Mouse (Mus musculus) stomach, embryonic 15.5 days (tissue): ENCODE results near the gene Olfr1028. TPM values are rescaled to one million over a fixed set of nuclear protein-coding genes. Genes with fewer than 3 reads are reported as not detected.

ENCODE experiments used
- ATAC-seq: fragments of 200-750 bp; cut with Nextera tagmentation; 2 replicates; pipeline ENCODE4 v1.8.0; 2017; ENCODE audit warnings: low read depth, moderate number of reproducible peaks, moderate TSS enrichment; ENCODE audit not compliant: insufficient read depth, low FRiP score
- H3K27ac ChIP-seq: fragments of 300-500 bp; sonication (generic); 2 replicates; pipeline ENCODE4 v1.5.1; 2015; ENCODE audit warnings: mild to moderate bottlenecking, inconsistent platforms
- H3K27me3 ChIP-seq: fragments of 300-500 bp; sonication (generic); replicated peaks from 2 replicates; pipeline ENCODE4 v1.6.1; 2015; ENCODE audit warnings: inconsistent platforms
- H3K36me3 ChIP-seq: fragments of 300-500 bp; sonication (generic); 2 replicates; pipeline ENCODE4 v1.6.1; 2015; ENCODE audit warnings: inconsistent platforms
- H3K4me1 ChIP-seq: fragments of 300-500 bp; sonication (generic); 2 replicates; pipeline ENCODE4 v1.6.1; 2015; ENCODE audit warnings: inconsistent platforms
- H3K4me2 ChIP-seq: fragments of 300-500 bp; sonication (generic); 2 replicates; pipeline ENCODE4 v1.6.1; 2015; ENCODE audit warnings: mild to moderate bottlenecking, inconsistent platforms
- H3K4me3 ChIP-seq: fragments of 300-500 bp; sonication (generic); replicated peaks from 2 replicates; pipeline ENCODE4 v1.5.1; 2015; ENCODE audit warnings: inconsistent platforms
- H3K9ac ChIP-seq: fragments of 300-500 bp; sonication (generic); 2 replicates; pipeline ENCODE4 v1.6.1; 2015; ENCODE audit warnings: inconsistent platforms
- H3K9me3 ChIP-seq: fragments of 300-500 bp; sonication (generic); 2 replicates; pipeline ENCODE4 v1.6.1; 2016; ENCODE audit warnings: inconsistent platforms
- WGBS: fragments of 180-500 bp; shearing (Covaris S2); methylation state at CpG from one replicate; pipeline ENCODE4 v1.1.7; 2015; 5-methylcytosine and 5-hydroxymethylcytosine counted together
- polyA plus RNA-seq: library from polyadenylated mRNA; unstranded; fragments of >200 nt; fragmentation: Nextera tagmentation; extraction: Ambion mirVana; gene quantifications from 2 replicates; pipeline ENCODE4 v1.2.1, GENCODE M21; 2015

Olfr1028 gene
- polyA plus RNA-seq: not detected in 2 replicates

- Histone ChIP-seq H3K4me3 (no peak within 1 kb of the TSS), H3K27ac (no peak within 1 kb of the TSS), H3K9ac (no peak within 1 kb of the TSS), H3K9me3 (no peaks in the 10 kb centered on the region), H3K36me3 (no peaks in the 10 kb centered on the region), H3K27me3 (no peaks in the 10 kb centered on the region), H3K4me1 (no peaks in the 10 kb centered on the region), H3K4me2 (no peak within 1 kb of the TSS)
- WGBS: 79% methylated on average over 1 of the region's 1 CpGs
- no peak for ATAC-seq
These were observed at the start of gene Olfr1028 for GRCm38 (mm10) chr2:85950137-85950536. TSS of gene Olfr1028 (plus strand) at chr2:85950437.

DNA sequence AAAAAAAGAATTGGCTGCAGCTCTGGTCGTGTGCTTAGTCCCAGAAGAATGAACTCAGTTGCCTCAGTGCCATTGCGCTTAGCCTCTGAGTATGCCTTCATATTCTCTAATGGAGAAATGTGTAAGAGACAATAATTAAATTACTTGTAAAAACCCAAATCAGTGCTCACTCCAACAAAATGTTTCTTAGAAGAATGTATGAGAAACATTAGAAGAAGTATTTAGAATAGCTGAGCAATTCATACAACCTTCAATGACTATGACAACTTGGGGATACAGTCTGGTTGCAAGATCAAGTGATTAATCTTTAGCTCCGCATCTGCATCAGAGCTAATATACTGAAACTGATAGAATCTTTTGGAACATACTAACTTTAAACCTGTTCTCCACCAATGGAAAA is 45.3 kb upstream of the Olfr1028 start, which contains the start of gene Olfr1024:
Olfr1024 (minus strand) TSS at position 101 of the 400 bp plus-strand sequence.
- WGBS: 88% methylated on average over 3 of the region's 3 CpGs
- no peaks in the 10 kb centered on the region for H3K36me3 ChIP-seq
- no peak within 1 kb of the TSS for H3K27ac ChIP-seq
- no peaks in the 10 kb centered on the region for H3K27me3 ChIP-seq
- H3K4me1 ChIP-seq: no peaks in the 10 kb centered on the region
- no peak for ATAC-seq
- H3K4me2 ChIP-seq: no peak within 1 kb of the TSS
- no peaks in the 10 kb centered on the region for H3K9me3 ChIP-seq
- no peak within 1 kb of the TSS for H3K9ac ChIP-seq
- no peak within 1 kb of the TSS for H3K4me3 ChIP-seq

DNA sequence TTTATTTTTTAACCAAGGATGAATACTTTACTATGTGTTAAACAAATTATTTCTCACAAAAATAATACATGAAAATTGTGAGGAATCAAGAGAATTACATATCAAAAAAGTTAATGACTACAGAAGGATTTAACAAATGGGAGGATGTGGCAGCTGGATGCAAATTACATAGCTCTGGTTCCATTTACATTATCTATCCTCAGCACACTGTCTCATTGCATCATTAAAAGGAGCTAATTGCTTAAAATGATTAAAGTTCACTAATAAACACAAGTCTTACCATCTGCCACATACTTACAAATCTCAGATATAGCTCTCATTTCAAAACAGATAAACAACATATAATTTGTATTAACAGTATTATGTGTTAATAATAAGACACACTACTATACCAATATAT is 37.0 kb upstream of the Olfr1028 start:
- H3K4me2 ChIP-seq: no peak overlapping the region
- H3K9ac ChIP-seq: no peak overlapping the region
- no peak overlapping the region for H3K27ac ChIP-seq
- no peaks in the 10 kb centered on the region for H3K36me3 ChIP-seq
- no peaks in the 10 kb centered on the region for H3K4me1 ChIP-seq
- H3K9me3 ChIP-seq: no peaks in the 10 kb centered on the region
- H3K27me3 ChIP-seq: no peaks in the 10 kb centered on the region
- no peak overlapping the region for H3K4me3 ChIP-seq
- no peak for ATAC-seq

DNA sequence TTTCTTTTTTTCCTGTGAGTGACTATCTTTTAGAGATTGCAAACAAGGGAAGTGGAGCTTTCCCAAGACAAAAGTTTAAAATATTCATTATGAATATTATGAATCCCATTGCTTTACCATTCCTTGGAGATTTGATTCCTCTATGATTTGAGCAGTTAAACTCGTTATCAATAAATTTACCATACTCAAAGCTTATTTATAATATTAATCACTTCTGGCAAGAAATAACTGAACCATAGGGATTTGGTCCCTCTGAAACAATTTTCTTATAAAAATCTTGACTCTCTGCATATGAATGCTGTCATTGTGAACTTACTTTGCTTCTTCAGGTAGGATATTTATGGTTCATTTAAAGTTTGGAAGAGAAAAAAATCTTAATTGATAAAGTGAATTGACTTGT is 35.3 kb upstream of the Olfr1028 start, which contains the start of gene Olfr1025-ps1:
Olfr1025-ps1 (plus strand) TSS at position 301 of the 400 bp plus-strand sequence.
- Histone ChIP-seq H3K4me3 (no peak within 1 kb of the TSS), H3K9me3 (no peaks in the 10 kb centered on the region), H3K36me3 (no peaks in the 10 kb centered on the region), H3K4me2 (no peak within 1 kb of the TSS), H3K9ac (no peak within 1 kb of the TSS), H3K27me3 (no peaks in the 10 kb centered on the region), H3K4me1 (no peaks in the 10 kb centered on the region), H3K27ac (no peak within 1 kb of the TSS)
- WGBS: 58% methylated on average over 1 of the region's 1 CpGs
- no peak for ATAC-seq

DNA sequence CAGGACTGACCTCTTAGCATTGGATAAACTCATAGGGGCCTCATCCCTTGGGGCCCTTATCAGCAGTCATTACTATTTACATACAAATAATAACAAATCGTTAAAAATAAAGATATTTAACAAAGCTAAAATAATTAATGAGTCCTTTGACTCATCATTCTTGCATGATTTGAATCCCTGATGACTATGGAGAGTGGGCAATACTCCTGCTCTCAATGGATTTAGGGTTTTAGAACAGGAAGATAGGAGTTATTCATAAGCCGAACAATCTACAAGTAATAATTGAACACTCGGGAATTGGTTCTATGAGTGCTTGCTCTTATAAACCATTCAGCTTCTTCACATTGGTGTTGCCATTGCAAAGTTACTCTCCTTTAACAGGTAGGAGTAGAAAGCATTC is 29.0 kb upstream of the Olfr1028 start, which contains the start of gene Olfr1026:
Olfr1026 (plus strand) TSS at position 301 of the 400 bp plus-strand sequence.
- Histone ChIP-seq H3K9me3 (no peaks in the 10 kb centered on the region), H3K4me3 (no peak within 1 kb of the TSS), H3K27ac (no peak within 1 kb of the TSS), H3K9ac (no peak within 1 kb of the TSS), H3K4me1 (no peaks in the 10 kb centered on the region), H3K27me3 (no peaks in the 10 kb centered on the region), H3K4me2 (no peak within 1 kb of the TSS), H3K36me3 (no peaks in the 10 kb centered on the region)
- WGBS: 82% methylated on average over 3 of the region's 3 CpGs
- no peak for ATAC-seq

DNA sequence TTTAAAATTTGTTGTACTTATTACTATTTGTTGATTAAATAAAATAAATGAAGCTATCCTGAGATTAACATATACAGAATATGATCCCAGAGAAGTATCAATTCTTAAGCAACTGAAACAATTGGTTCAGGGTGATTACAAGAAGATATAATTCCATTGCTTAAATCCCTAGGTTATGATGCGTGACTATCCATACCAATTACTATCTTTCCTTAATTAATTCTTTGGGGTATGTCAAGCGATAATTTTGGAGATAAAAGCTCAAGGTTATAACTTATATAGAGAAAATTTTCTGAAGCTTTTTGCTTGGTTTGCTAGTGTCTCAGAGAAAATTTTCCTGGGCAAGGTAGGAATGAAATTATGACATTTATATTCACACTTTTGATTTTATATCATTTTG is 23.4 kb downstream of the Olfr1028 start, which contains the start of gene Olfr1029:
Olfr1029 (plus strand) TSS at position 301 of the 400 bp plus-strand sequence.
- Histone ChIP-seq H3K27me3 (no peaks in the 10 kb centered on the region), H3K9ac (no peak within 1 kb of the TSS), H3K36me3 (no peaks in the 10 kb centered on the region), H3K4me2 (no peak within 1 kb of the TSS), H3K4me3 (no peak within 1 kb of the TSS), H3K27ac (no peak within 1 kb of the TSS), H3K9me3 (no peaks in the 10 kb centered on the region), H3K4me1 (no peaks in the 10 kb centered on the region)
- ATAC-seq: no peak
- WGBS: 85% methylated on average over 2 of the region's 2 CpGs

DNA sequence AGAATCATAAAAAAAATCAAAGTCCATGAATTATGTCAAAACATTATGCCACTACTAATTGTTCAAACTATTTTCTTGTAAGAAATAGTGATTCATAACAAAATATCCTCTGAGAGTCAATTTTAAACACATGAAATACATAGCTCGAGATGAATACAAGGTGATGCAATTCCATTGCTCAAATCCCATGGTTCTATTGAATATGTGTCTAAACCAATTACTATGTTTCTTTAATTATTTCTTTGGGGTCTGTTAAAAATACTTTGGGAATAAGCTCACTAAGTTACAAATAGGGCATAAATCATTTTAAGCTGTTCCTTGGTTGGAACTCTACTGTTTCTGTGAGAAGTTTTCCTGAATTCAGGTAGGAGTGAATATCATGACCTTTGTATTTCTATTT is 28.7 kb downstream of the Olfr1028 start, which contains the start of gene Olfr1030:
Olfr1030 (plus strand) TSS at position 301 of the 400 bp plus-strand sequence.
- H3K36me3 ChIP-seq: no peaks in the 10 kb centered on the region
- no peak within 1 kb of the TSS for H3K4me3 ChIP-seq
- 66% methylated on average over 1 of the region's 1 CpGs for WGBS
- H3K27ac ChIP-seq: no peak within 1 kb of the TSS
- no peak for ATAC-seq
- H3K4me1 ChIP-seq: no peaks in the 10 kb centered on the region
- no peak within 1 kb of the TSS for H3K4me2 ChIP-seq
- no peaks in the 10 kb centered on the region for H3K27me3 ChIP-seq
- H3K9ac ChIP-seq: no peak within 1 kb of the TSS
- no peaks in the 10 kb centered on the region for H3K9me3 ChIP-seq

DNA sequence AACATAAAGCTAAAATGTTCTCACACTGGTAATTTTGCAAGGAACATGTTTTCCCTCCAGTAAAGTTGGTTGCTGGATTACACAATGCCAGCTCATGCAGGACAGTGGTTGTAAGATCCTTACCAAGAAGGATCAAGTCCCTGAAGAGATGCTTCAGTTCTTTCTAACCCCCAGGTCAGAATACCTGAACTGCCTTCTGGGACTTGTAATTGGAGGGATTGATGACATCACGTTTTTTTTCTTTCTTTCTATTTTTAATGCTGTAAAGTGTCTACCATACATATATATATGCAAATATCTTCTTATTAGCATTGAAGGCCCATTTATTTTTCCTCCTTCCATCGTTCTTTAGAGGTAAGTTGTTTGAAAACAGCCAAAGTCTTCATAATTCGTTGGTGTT is 39.8 kb downstream of the Olfr1028 start, which contains the start of gene Olfr1031:
Olfr1031 (plus strand) TSS at position 301 of the 400 bp plus-strand sequence.
- no peak within 1 kb of the TSS for H3K9ac ChIP-seq
- no peaks in the 10 kb centered on the region for H3K9me3 ChIP-seq

More for the DNA sequence above, 39.8 kb downstream of the Olfr1028 start, which contains the start of gene Olfr1031:
- no peak for ATAC-seq
- 65% methylated on average over 3 of the region's 3 CpGs for WGBS
- Histone ChIP-seq H3K27me3 (no peaks in the 10 kb centered on the region), H3K4me1 (no peaks in the 10 kb centered on the region), H3K4me3 (no peak within 1 kb of the TSS), H3K36me3 (no peaks in the 10 kb centered on the region), H3K27ac (no peak within 1 kb of the TSS), H3K4me2 (no peak within 1 kb of the TSS)

Other genes with a start within 250 kb of the Olfr1028 start
- gene Olfr1009, start 235.0 kb upstream of the Olfr1028 start, polyA plus RNA-seq: not detected in 2 replicates
- not detected in 2 replicates for gene Olfr1012, start 187.7 kb upstream of the Olfr1028 start, polyA plus RNA-seq
- not detected in 2 replicates for gene Olfr1013, start 183.3 kb upstream of the Olfr1028 start, polyA plus RNA-seq
- gene Olfr1014, start 177.7 kb upstream of the Olfr1028 start, polyA plus RNA-seq: not detected in 2 replicates
- not detected in 2 replicates for gene Olfr1015, start 168.4 kb upstream of the Olfr1028 start, polyA plus RNA-seq
- gene Olfr1016, start 147.9 kb upstream of the Olfr1028 start, polyA plus RNA-seq: not detected in 2 replicates
- not detected in 2 replicates for gene Olfr1018, start 132.0 kb upstream of the Olfr1028 start, polyA plus RNA-seq
- not detected in 2 replicates for gene Olfr1019, start 105.0 kb upstream of the Olfr1028 start, polyA plus RNA-seq
- gene Olfr1020, start 103.4 kb upstream of the Olfr1028 start, polyA plus RNA-seq: not detected in 2 replicates
- not detected in 2 replicates for gene Olfr1022, start 81.8 kb upstream of the Olfr1028 start, polyA plus RNA-seq
- not detected in 2 replicates for gene Olfr1023, start 64.8 kb upstream of the Olfr1028 start, polyA plus RNA-seq
- not detected in 2 replicates for gene Olfr1024, start 45.4 kb upstream of the Olfr1028 start, polyA plus RNA-seq
- not detected in 2 replicates for gene Olfr1025-ps1, start 35.2 kb upstream of the Olfr1028 start, polyA plus RNA-seq
- not detected in 2 replicates for gene Olfr1026, start 28.9 kb upstream of the Olfr1028 start, polyA plus RNA-seq
- not detected in 2 replicates for gene Olfr1029, start 23.5 kb downstream of the Olfr1028 start, polyA plus RNA-seq
- gene Olfr1030, start 28.8 kb downstream of the Olfr1028 start, polyA plus RNA-seq: not detected in 2 replicates
- gene Olfr1031, start 39.9 kb downstream of the Olfr1028 start, polyA plus RNA-seq: not detected in 2 replicates
- gene Olfr1032, start 55.1 kb downstream of the Olfr1028 start, polyA plus RNA-seq: not detected in 2 replicates
- gene Olfr1033, start 70.2 kb downstream of the Olfr1028 start, polyA plus RNA-seq: 3.6 and 5.2 TPM in 2 replicates
- 0.05 and 0.10 TPM in 2 replicates for gene Olfr1034, start 95.4 kb downstream of the Olfr1028 start, polyA plus RNA-seq
- not detected in 2 replicates for gene Olfr1036, start 123.6 kb downstream of the Olfr1028 start, polyA plus RNA-seq
- not detected in 2 replicates for gene Olfr1037, start 136.9 kb downstream of the Olfr1028 start, polyA plus RNA-seq
- gene Olfr1039, start 185.5 kb downstream of the Olfr1028 start, polyA plus RNA-seq: not detected in 2 replicates
- not detected in 2 replicates for gene Olfr1040, start 196.3 kb downstream of the Olfr1028 start, polyA plus RNA-seq
- gene Olfr1042, start 211.4 kb downstream of the Olfr1028 start, polyA plus RNA-seq: not detected in 2 replicates
- gene Olfr1043, start 217.1 kb downstream of the Olfr1028 start, polyA plus RNA-seq: not detected in 2 replicates
- gene Olfr1044, start 227.4 kb downstream of the Olfr1028 start, polyA plus RNA-seq: not detected in 2 replicates
- gene Olfr52, start 235.2 kb downstream of the Olfr1028 start, polyA plus RNA-seq: not detected in 2 replicates